In genomic region chr17:34023678-34024077, GRCm38 (mm10) we compare ENCODE assay signal across 8 mouse cellular contexts. TPM values are rescaled to one million over a fixed set of nuclear protein-coding genes. Genes with fewer than 3 reads are reported as not detected.
DNase-seq lines count a peak whose midpoint lies in the region; ATAC-seq and TF ChIP-seq lines count a peak whose summit lies in the region.

No protein-coding gene starts in this region.

- H3K36me3 ChIP-seq in heart, embryonic 13.5 days = peaks cover 42% of the 10 kb centered on the region
- peaks cover 26% of the 10 kb centered on the region for H3K36me3 ChIP-seq in hindbrain, embryonic 11.5 days (ENCODE audit: control insufficient read depth, insufficient read depth, low read length)
- H3K36me3 ChIP-seq in midbrain, embryonic 11.5 days (ENCODE audit: control insufficient read depth, insufficient read depth, low read length) = peaks cover 31% of the 10 kb centered on the region

- no peak for ATAC-seq in heart, embryonic 13.5 days (ENCODE audit: extremely low read depth, insufficient number of reproducible peaks, low FRiP score, low TSS enrichment)
- ATAC-seq in hindbrain, embryonic 11.5 days (ENCODE audit: low FRiP score) = no peak
- no peak for ATAC-seq in midbrain, embryonic 11.5 days (ENCODE audit: low FRiP score)

- WGBS in heart, embryonic 13.5 days = 61% methylated on average over 9 of the region's 9 CpGs
- WGBS in hindbrain, embryonic 11.5 days = 64% methylated on average over 9 of the region's 9 CpGs
- 67% methylated on average over 9 of the region's 9 CpGs for WGBS in midbrain, embryonic 11.5 days

- H3K9me3 ChIP-seq in heart, embryonic 13.5 days = peaks cover 16% of the 10 kb centered on the region
- peaks cover 6% of the 10 kb centered on the region; the same call in 1 of the 2 replicates for H3K9me3 ChIP-seq in hindbrain, embryonic 11.5 days (ENCODE audit: control insufficient read depth, low read length)
- H3K9me3 ChIP-seq in midbrain, embryonic 11.5 days (ENCODE audit: control insufficient read depth, low read length) = peaks cover 7% of the 10 kb centered on the region; the same call in 1 of the 2 replicates

- DNase-seq in heart, postnatal 10 days = no peak
- no peak for DNase-seq in hindbrain, embryonic 11.5 days (ENCODE audit: low spot score)
- no peak for DNase-seq in midbrain, embryonic 11.5 days (ENCODE audit: low spot score, missing footprints)
- no peak for DNase-seq in layer of hippocampus, postnatal 36 days
- DNase-seq in cerebellum, postnatal 10 days = no peak
- no peak for DNase-seq in spleen, adult 12 weeks (ENCODE audit: low spot score)

- TF ChIP-seq POLR2A in bone marrow macrophage, adult 2 months (IDR thresholded peaks at IDR 0.05; ENCODE audit: borderline replicate concordance, low read depth, low read length) = no peak

- H3K4me3 ChIP-seq in heart, embryonic 13.5 days = peak overlapping the region; percentile 87
- peak overlapping the region; percentile 69 for H3K4me3 ChIP-seq in bone marrow macrophage, adult 2 months (ENCODE audit: insufficient read depth, low read length)
- peak overlapping the region; percentile 57 for H3K4me3 ChIP-seq in hindbrain, embryonic 11.5 days (ENCODE audit: low read depth, low read length)
- peak overlapping the region; percentile 98 for H3K4me3 ChIP-seq in midbrain, embryonic 11.5 days (ENCODE audit: low read depth, low read length)

- TF ChIP-seq CTCF in bone marrow macrophage, adult 2 months (IDR thresholded peaks at IDR 0.05; ENCODE audit: low read depth, low read length) = no peak

- intact Hi-C loops in heart, postnatal 10 days (cut with DNase I) = no loop called here

- no peaks in the 10 kb centered on the region for H3K27me3 ChIP-seq in heart, embryonic 13.5 days (replicated peaks)
- H3K27me3 ChIP-seq in hindbrain, embryonic 11.5 days (ENCODE audit: control insufficient read depth, insufficient read depth, low read length) = no peaks in the 10 kb centered on the region
- no peaks in the 10 kb centered on the region for H3K27me3 ChIP-seq in midbrain, embryonic 11.5 days (ENCODE audit: control insufficient read depth, insufficient read depth, low read length)

- peaks cover 39% of the 10 kb centered on the region for H3K4me1 ChIP-seq in heart, embryonic 13.5 days
- H3K4me1 ChIP-seq in bone marrow macrophage, adult 2 months (ENCODE audit: control insufficient read depth, insufficient read depth, low read length) = peaks cover 18% of the 10 kb centered on the region
- H3K4me1 ChIP-seq in hindbrain, embryonic 11.5 days (replicated peaks; ENCODE audit: control insufficient read depth, insufficient read depth, low read length) = peaks cover 22% of the 10 kb centered on the region
- peaks cover 32% of the 10 kb centered on the region for H3K4me1 ChIP-seq in midbrain, embryonic 11.5 days (ENCODE audit: control insufficient read depth, insufficient read depth, low read length)

- H3K9ac ChIP-seq in heart, embryonic 13.5 days = peak overlapping the region; percentile 97
- peak overlapping the region; percentile 76 for H3K9ac ChIP-seq in hindbrain, embryonic 11.5 days (ENCODE audit: low read depth, low read length)
- peak overlapping the region; percentile 100 for H3K9ac ChIP-seq in midbrain, embryonic 11.5 days (ENCODE audit: low read length)

- peak overlapping the region; percentile 88; the same call in 1 of the 2 replicates for H3K27ac ChIP-seq in heart, embryonic 13.5 days (replicated peaks)
- H3K27ac ChIP-seq in bone marrow macrophage, adult 2 months (ENCODE audit: insufficient read depth, low read depth, low read length) = no peak overlapping the region
- H3K27ac ChIP-seq in hindbrain, embryonic 11.5 days (ENCODE audit: low read depth, low read length) = peak overlapping the region; percentile 94
- H3K27ac ChIP-seq in midbrain, embryonic 11.5 days (ENCODE audit: low read depth, low read length) = peak overlapping the region; percentile 100

- peak overlapping the region; percentile 98 for H3K4me2 ChIP-seq in heart, embryonic 13.5 days
- peak overlapping the region; percentile 93 for H3K4me2 ChIP-seq in hindbrain, embryonic 11.5 days (replicated peaks; ENCODE audit: low read depth, low read length)
- peak overlapping the region; percentile 97 for H3K4me2 ChIP-seq in midbrain, embryonic 11.5 days

RNA-seq across cellular contexts. Expression of gene Ring1, which starts 0.8 kb away (rescaled TPM):
- polyA plus RNA-seq in heart, embryonic 13.5 days (2015; fragmentation: Nextera tagmentation; extraction: Ambion mirVana) = 10.4 and 14.9 TPM in 2 replicates
- total RNA-seq in heart, postnatal 10 days (2021) = 10 to 100 TPM; 16.5 to 17.6 TPM
- polyA plus RNA-seq in bone marrow macrophage, adult 2 months (2012; ENCODE audit: insufficient read depth, insufficient read length, missing spikeins) = 22.8 and 22.9 TPM in 2 replicates
- 5.9 and 6.3 TPM in 2 replicates for polyA plus RNA-seq in hindbrain, embryonic 11.5 days (2014; fragmentation: Nextera tagmentation; extraction: Ambion mirVana)
- 5.5 and 7.1 TPM in 2 replicates for polyA plus RNA-seq in midbrain, embryonic 11.5 days (2014; fragmentation: Nextera tagmentation; extraction: Ambion mirVana)
- total RNA-seq in layer of hippocampus, postnatal 36 days (2021) = 10 to 100 TPM; 39.6 to 42.9 TPM

RNA-seq across cellular contexts. Expression of gene H2-Ke6, which starts 4.2 kb away (rescaled TPM):
- 37.7 and 45.6 TPM in 2 replicates for polyA plus RNA-seq in heart, embryonic 13.5 days (2015; fragmentation: Nextera tagmentation; extraction: Ambion mirVana)
- 10 to 100 TPM; 80.8 to 88.1 TPM for total RNA-seq in heart, postnatal 10 days (2021)
- 64.2 and 78.0 TPM in 2 replicates for polyA plus RNA-seq in bone marrow macrophage, adult 2 months (2012; ENCODE audit: insufficient read depth, insufficient read length, missing spikeins)
- polyA plus RNA-seq in hindbrain, embryonic 11.5 days (2014; fragmentation: Nextera tagmentation; extraction: Ambion mirVana) = 50.5 and 54.8 TPM in 2 replicates
- polyA plus RNA-seq in midbrain, embryonic 11.5 days (2014; fragmentation: Nextera tagmentation; extraction: Ambion mirVana) = 95.4 and 99.0 TPM in 2 replicates
- total RNA-seq in layer of hippocampus, postnatal 36 days (2021) = 10 to 100 TPM; 60.2 to 61.7 TPM

RNA-seq across cellular contexts. Expression of gene Slc39a7, which starts 7.8 kb away (rescaled TPM):
- 128 and 130 TPM in 2 replicates for polyA plus RNA-seq in heart, embryonic 13.5 days (2015; fragmentation: Nextera tagmentation; extraction: Ambion mirVana)
- total RNA-seq in heart, postnatal 10 days (2021) = 10 to 100 TPM; 81.7 to 84.4 TPM
- polyA plus RNA-seq in bone marrow macrophage, adult 2 months (2012; ENCODE audit: insufficient read depth, insufficient read length, missing spikeins) = 62.3 and 70.1 TPM in 2 replicates
- 75.9 and 80.3 TPM in 2 replicates for polyA plus RNA-seq in hindbrain, embryonic 11.5 days (2014; fragmentation: Nextera tagmentation; extraction: Ambion mirVana)
- 85.1 and 97.4 TPM in 2 replicates for polyA plus RNA-seq in midbrain, embryonic 11.5 days (2014; fragmentation: Nextera tagmentation; extraction: Ambion mirVana)
- 10 to 100 TPM; 88.5 to 92.6 TPM for total RNA-seq in layer of hippocampus, postnatal 36 days (2021)

RNA-seq across cellular contexts. Expression of gene Rxrb, which starts 7.9 kb away (rescaled TPM):
- 28.5 and 32.4 TPM in 2 replicates for polyA plus RNA-seq in heart, embryonic 13.5 days (2015; fragmentation: Nextera tagmentation; extraction: Ambion mirVana)
- 10 to 100 TPM; 45.4 to 46.7 TPM for total RNA-seq in heart, postnatal 10 days (2021)
- polyA plus RNA-seq in bone marrow macrophage, adult 2 months (2012; ENCODE audit: insufficient read depth, insufficient read length, missing spikeins) = 50.2 and 51.9 TPM in 2 replicates
- polyA plus RNA-seq in hindbrain, embryonic 11.5 days (2014; fragmentation: Nextera tagmentation; extraction: Ambion mirVana) = 16.3 and 16.8 TPM in 2 replicates
- polyA plus RNA-seq in midbrain, embryonic 11.5 days (2014; fragmentation: Nextera tagmentation; extraction: Ambion mirVana) = 17.2 and 17.9 TPM in 2 replicates
- 10 to 100 TPM; 77.8 to 79.2 TPM for total RNA-seq in layer of hippocampus, postnatal 36 days (2021)

RNA-seq across cellular contexts. Expression of gene Col11a2, which starts 15.6 kb away (rescaled TPM):
- 0.34 and 0.64 TPM in 2 replicates for polyA plus RNA-seq in heart, embryonic 13.5 days (2015; fragmentation: Nextera tagmentation; extraction: Ambion mirVana)
- total RNA-seq in heart, postnatal 10 days (2021) = 1 to 10 TPM; 1.5 to 1.8 TPM
- polyA plus RNA-seq in bone marrow macrophage, adult 2 months (2012; ENCODE audit: insufficient read depth, insufficient read length, missing spikeins) = 0.51 and 0.61 TPM in 2 replicates
- 0.91 and 1.4 TPM in 2 replicates for polyA plus RNA-seq in hindbrain, embryonic 11.5 days (2014; fragmentation: Nextera tagmentation; extraction: Ambion mirVana)
- 0.52 and 1.4 TPM in 2 replicates for polyA plus RNA-seq in midbrain, embryonic 11.5 days (2014; fragmentation: Nextera tagmentation; extraction: Ambion mirVana)
- total RNA-seq in layer of hippocampus, postnatal 36 days (2021) = 10 to 100 TPM; 20.3 to 21.8 TPM
